Mouse (Mus musculus): ENCODE measurements around the gene Ppip5k1. TPM values are rescaled to one million over a fixed set of nuclear protein-coding genes. Genes with fewer than 3 reads are reported as not detected.

The Ppip5k1 gene
- total and polyA plus RNA-seq, 2 experiments, result 2.6 to 4.3 TPM

DNA sequence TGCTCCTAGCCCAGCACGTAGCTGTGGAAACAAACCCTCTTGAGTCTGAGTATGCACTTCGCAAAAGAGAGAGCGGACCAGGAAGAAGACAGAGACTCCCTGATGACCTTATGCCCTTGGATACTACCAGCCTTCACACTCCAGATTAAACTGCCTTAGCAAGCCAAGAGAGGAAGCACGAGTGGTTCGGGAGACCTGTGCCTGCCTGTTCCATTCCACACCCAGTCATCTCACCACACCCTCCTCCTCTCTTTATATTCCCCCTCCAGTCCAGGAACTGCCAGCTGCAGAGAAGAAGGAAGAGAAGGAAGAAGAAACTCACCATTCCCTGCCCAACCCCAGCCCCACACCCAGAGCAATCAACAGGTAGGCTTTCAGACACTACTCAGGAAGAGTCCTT lies 2.3 kb upstream of the Ppip5k1 start, which contains the start of gene Ckmt1:
Ckmt1 (plus strand) TSS at position 221 of the 400 bp plus-strand sequence.
- 49% methylated on average over 5 of the region's 5 CpGs for WGBS
- Histone ChIP-seq H3K9ac (ENCODE audit: low read depth, low read length) (no peak within 1 kb of the TSS), H3K27me3 (ENCODE audit: control insufficient read depth, insufficient read depth, low read length) (peaks cover 14% of the 10 kb centered on the region), H3K79me2 (ENCODE audit: control insufficient read depth, insufficient read depth, low read length) (no peaks in the 10 kb centered on the region), H3K4me3 (ENCODE audit: insufficient read depth, low read depth, low read length) (no peak within 1 kb of the TSS), H3K4me1 (ENCODE audit: control insufficient read depth, insufficient read depth, low read length) (0 out of 2 replicates have a peak, but pooled peaks cover 2% of the 10 kb centered on the region), H3K36me3 (ENCODE audit: control insufficient read depth, insufficient read depth, low read length) (no peaks in the 10 kb centered on the region), H3K27ac (replicated peaks; ENCODE audit: insufficient read depth, low read depth, low read length) (no peak within 1 kb of the TSS)
- DNase-seq (ENCODE audit: extremely low read depth, low read depth, low spot score), result no peak
- TF ChIP-seq POLR2A (IDR thresholded peaks at IDR 0.05; ENCODE audit: extremely low read depth, insufficient read depth, low read length) (no peak), CTCF (IDR thresholded peaks at IDR 0.05; ENCODE audit: low read depth, low read length) (no peak)

DNA sequence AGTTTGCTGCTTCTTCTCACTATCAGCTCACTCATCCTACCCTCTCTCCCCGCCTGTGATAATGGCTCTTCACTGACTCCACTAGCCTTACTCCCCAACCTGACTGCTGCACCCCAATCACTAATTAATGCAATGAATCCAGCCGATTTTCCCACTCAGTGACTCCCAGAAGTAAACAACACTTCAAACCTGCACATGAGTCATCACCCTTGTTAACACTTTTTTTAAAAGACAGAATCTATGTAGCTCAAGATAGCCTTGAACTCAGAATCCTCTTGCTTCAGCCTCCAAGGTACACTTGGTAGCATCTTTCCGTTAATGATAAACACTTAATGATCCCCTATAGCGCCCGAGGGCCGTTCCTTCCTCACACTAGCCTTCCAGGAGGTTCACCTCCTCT lies 818 bp downstream of the Ppip5k1 start:
- Histone ChIP-seq H3K4me1 (ENCODE audit: control insufficient read depth, insufficient read depth, low read length) (0 out of 2 replicates have a peak, but pooled peaks cover 2% of the 10 kb centered on the region), H3K36me3 (ENCODE audit: control insufficient read depth, insufficient read depth, low read length) (no peaks in the 10 kb centered on the region), H3K27ac (replicated peaks; ENCODE audit: insufficient read depth, low read depth, low read length) (no peak overlapping the region), H3K79me2 (ENCODE audit: control insufficient read depth, insufficient read depth, low read length) (no peaks in the 10 kb centered on the region), H3K4me3 (ENCODE audit: insufficient read depth, low read depth, low read length) (peak overlapping the region; percentile 86), H3K9ac (ENCODE audit: low read depth, low read length) (peak overlapping the region; percentile 80), H3K27me3 (ENCODE audit: control insufficient read depth, insufficient read depth, low read length) (peaks cover 10% of the 10 kb centered on the region)
- no peak for TF ChIP-seq CTCF (IDR thresholded peaks at IDR 0.05; ENCODE audit: low read depth, low read length)
- TF ChIP-seq POLR2A (IDR thresholded peaks at IDR 0.05; ENCODE audit: extremely low read depth, insufficient read depth, low read length), result no peak
- 7% methylated on average over 6 of the region's 6 CpGs for WGBS
- DNase-seq (ENCODE audit: extremely low read depth, low read depth, low spot score), result no peak

DNA sequence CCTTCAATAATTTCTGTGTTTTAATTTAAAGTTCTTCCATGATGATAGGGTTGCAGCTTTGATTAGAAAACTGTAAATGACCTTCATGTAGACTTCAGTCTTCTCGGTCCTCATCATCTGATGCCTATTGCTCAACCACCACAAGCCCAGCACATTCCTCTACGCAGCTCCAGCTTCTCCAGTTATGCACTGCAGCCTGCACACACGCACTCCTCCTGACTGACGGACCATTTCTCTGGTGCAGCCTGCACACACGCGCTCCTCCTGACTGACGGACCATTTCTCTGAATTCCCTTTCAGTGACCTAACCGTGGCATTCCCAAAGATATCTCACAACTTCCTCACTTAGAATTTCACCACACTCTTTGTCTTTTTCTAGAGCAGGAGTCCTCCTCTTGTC lies 2.0 kb downstream of the Ppip5k1 start:
- no peak for DNase-seq (ENCODE audit: extremely low read depth, low read depth, low spot score)
- peaks cover 2% of the 10 kb centered on the region; the same call in 1 of the 2 replicates for H3K36me3 ChIP-seq (ENCODE audit: control insufficient read depth, insufficient read depth, low read length)
- TF ChIP-seq POLR2A (IDR thresholded peaks at IDR 0.05; ENCODE audit: extremely low read depth, insufficient read depth, low read length) (no peak), CTCF (IDR thresholded peaks at IDR 0.05; ENCODE audit: low read depth, low read length) (no peak)
- no peak overlapping the region for H3K9ac ChIP-seq (ENCODE audit: low read depth, low read length)
- H3K4me1 ChIP-seq (ENCODE audit: control insufficient read depth, insufficient read depth, low read length), result 0 out of 2 replicates have a peak, but pooled peaks cover 2% of the 10 kb centered on the region
- WGBS, result 58% methylated on average over 8 of the region's 8 CpGs
- H3K27me3 ChIP-seq (ENCODE audit: control insufficient read depth, insufficient read depth, low read length), result peaks cover 1% of the 10 kb centered on the region; the same call in 1 of the 2 replicates
- H3K79me2 ChIP-seq (ENCODE audit: control insufficient read depth, insufficient read depth, low read length), result no peaks in the 10 kb centered on the region
- no peak overlapping the region for H3K4me3 ChIP-seq (ENCODE audit: insufficient read depth, low read depth, low read length)
- no peak overlapping the region for H3K27ac ChIP-seq (replicated peaks; ENCODE audit: insufficient read depth, low read depth, low read length)

DNA sequence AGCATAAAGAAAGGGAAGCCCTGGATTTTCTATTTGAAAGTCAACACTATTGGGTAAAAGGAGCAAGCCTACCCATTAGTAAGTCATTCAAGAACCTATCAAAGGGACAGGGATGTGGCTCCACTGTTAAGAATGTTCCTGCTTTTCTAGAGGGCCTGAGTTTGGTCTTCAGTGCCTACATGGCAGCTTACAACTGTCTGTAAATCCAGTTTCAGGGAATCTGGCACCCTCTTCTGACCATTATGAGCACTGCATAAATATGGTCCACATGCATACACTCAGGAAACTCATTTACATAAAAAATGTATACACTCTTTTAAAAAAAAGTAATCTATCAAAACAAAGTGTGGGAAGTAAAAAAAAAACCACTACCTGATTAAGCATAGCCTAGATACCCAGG lies 16.1 kb downstream of the Ppip5k1 start:
- peak; percentile 7 for DNase-seq (ENCODE audit: extremely low read depth, low read depth, low spot score)
- Histone ChIP-seq H3K27me3 (ENCODE audit: control insufficient read depth, insufficient read depth, low read length) (no peaks in the 10 kb centered on the region), H3K4me1 (ENCODE audit: control insufficient read depth, insufficient read depth, low read length) (no peaks in the 10 kb centered on the region), H3K36me3 (ENCODE audit: control insufficient read depth, insufficient read depth, low read length) (peaks cover 4% of the 10 kb centered on the region), H3K27ac (replicated peaks; ENCODE audit: insufficient read depth, low read depth, low read length) (no peak overlapping the region), H3K4me3 (ENCODE audit: insufficient read depth, low read depth, low read length) (no peak overlapping the region), H3K9ac (ENCODE audit: low read depth, low read length) (no peak overlapping the region), H3K79me2 (ENCODE audit: control insufficient read depth, insufficient read depth, low read length) (no peaks in the 10 kb centered on the region)
- no peak for TF ChIP-seq CTCF (IDR thresholded peaks at IDR 0.05; ENCODE audit: low read depth, low read length)
- TF ChIP-seq POLR2A (IDR thresholded peaks at IDR 0.05; ENCODE audit: extremely low read depth, insufficient read depth, low read length), result no peak

DNA sequence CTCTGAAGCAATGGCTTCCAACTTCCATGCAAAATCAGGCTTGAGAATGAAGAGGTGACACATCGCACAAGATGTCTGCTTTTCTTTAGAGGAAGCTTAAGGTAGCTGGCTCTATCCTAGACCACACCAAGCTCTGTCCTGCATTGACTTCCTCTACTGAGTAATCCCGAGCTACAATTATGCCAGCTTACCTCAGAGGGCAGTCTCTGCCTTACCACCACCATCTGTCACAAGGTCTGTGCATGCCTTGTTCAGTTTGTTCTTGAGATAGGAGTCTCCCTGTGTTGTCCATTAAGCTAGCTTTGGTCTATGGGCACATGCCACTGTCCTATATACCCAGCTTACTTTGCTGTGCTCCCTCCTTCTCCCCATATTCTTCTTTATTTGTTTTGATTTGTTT lies 25.7 kb downstream of the Ppip5k1 start:
- DNase-seq (ENCODE audit: extremely low read depth, low read depth, low spot score), result no peak
- 83% methylated on average over 2 of the region's 2 CpGs for WGBS
- Histone ChIP-seq H3K27ac (replicated peaks; ENCODE audit: insufficient read depth, low read depth, low read length) (no peak overlapping the region), H3K4me3 (ENCODE audit: insufficient read depth, low read depth, low read length) (no peak overlapping the region), H3K36me3 (ENCODE audit: control insufficient read depth, insufficient read depth, low read length) (peaks cover 5% of the 10 kb centered on the region; the same call in 1 of the 2 replicates), H3K27me3 (ENCODE audit: control insufficient read depth, insufficient read depth, low read length) (no peaks in the 10 kb centered on the region), H3K4me1 (ENCODE audit: control insufficient read depth, insufficient read depth, low read length) (no peaks in the 10 kb centered on the region), H3K79me2 (ENCODE audit: control insufficient read depth, insufficient read depth, low read length) (no peaks in the 10 kb centered on the region; the same call in 1 of the 2 replicates), H3K9ac (ENCODE audit: low read depth, low read length) (no peak overlapping the region)
- TF ChIP-seq CTCF (IDR thresholded peaks at IDR 0.05; ENCODE audit: low read depth, low read length), result no peak

DNA sequence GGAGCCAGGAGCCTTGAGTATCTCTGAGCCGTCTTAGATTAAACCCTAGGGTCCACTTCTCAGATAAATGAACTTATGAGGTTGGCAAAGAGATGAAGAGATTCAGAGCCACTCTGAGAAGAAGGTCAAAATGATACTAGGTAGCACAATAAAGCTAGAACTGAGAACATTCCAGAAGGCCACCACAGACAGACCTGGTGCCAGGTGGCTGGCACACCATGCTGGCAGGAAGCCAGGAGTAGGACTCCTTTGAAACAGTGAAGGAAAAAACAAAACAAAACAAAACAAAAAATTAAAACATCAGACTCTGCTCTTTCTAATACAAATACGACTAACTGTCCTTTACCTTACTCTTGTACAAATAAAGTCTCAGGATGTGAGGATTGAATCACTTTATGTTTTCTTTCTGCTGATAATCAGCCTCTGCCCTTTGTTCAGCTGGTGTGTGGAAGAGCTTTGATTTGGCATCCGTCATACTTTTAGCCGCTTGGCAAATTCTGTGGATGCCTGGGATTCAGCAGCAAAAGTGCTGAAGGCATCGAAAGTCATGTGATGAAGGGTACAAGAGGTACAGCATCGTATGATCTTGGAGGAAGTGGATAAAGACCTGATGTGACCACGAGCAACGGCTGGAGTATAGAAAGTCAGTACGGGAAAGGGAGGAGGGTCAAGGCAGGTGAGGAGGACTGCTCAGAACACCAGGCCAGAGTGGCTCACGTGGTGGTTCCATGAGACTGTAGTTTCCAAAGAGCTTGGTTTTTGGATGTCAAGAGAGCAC lies 31.3 kb downstream of the Ppip5k1 start:
- Histone ChIP-seq H3K27ac (replicated peaks; ENCODE audit: insufficient read depth, low read depth, low read length) (no peak overlapping the region), H3K79me2 (ENCODE audit: control insufficient read depth, insufficient read depth, low read length) (no peaks in the 10 kb centered on the region), H3K4me1 (ENCODE audit: control insufficient read depth, insufficient read depth, low read length) (no peaks in the 10 kb centered on the region), H3K9ac (ENCODE audit: low read depth, low read length) (no peak overlapping the region), H3K36me3 (ENCODE audit: control insufficient read depth, insufficient read depth, low read length) (peaks cover 3% of the 10 kb centered on the region; the same call in 1 of the 2 replicates), H3K27me3 (ENCODE audit: control insufficient read depth, insufficient read depth, low read length) (no peaks in the 10 kb centered on the region), H3K4me3 (ENCODE audit: insufficient read depth, low read depth, low read length) (no peak overlapping the region)
- no peak for TF ChIP-seq POLR2A (IDR thresholded peaks at IDR 0.05; ENCODE audit: extremely low read depth, insufficient read depth, low read length)
- no peak for TF ChIP-seq CTCF (IDR thresholded peaks at IDR 0.05; ENCODE audit: low read depth, low read length)
- 60% methylated on average over 10 of the region's 10 CpGs for WGBS
- DNase-seq (ENCODE audit: extremely low read depth, low read depth, low spot score), result peak; percentile 64
